Mouse (Mus musculus): ENCODE data around the gene Pptc7.

DNA sequence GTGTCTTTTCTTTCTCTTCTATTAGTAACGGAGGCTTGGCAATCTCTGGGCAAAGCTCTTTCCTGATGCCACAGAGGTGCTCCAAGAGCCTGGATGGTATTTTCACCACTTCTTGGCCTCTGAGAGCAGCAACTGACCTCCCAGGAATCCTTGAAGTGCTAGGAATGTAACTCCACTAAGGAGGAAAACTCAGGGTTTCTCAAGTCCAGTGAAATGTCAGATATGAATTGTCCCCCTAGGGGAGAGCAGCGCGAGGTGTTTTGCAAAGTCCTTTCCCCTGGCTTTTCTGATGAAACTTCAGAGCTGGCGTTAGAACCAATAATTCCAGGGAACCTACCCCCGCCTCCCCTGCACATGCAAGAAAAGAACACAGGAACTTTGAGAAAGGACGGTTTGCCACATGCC is 3.7 kb upstream of the Pptc7 start:
- TF ChIP-seq POLR2A (IDR thresholded peaks at IDR 0.05; ENCODE audit: insufficient read depth, low read length) (no peak), EP300 (IDR thresholded peaks at IDR 0.05; ENCODE audit: insufficient read depth, low read depth, low read length) (no peak), CTCF (IDR thresholded peaks at IDR 0.05; ENCODE audit: low read depth, low read length) (no peak)

Measured in ES-Bruce4 (cell line).